Mouse (Mus musculus) forebrain, postnatal 0 days (tissue): Measurements from ENCODE around the gene Ncoa5. TPM values are rescaled to one million over a fixed set of nuclear protein-coding genes. Genes with fewer than 3 reads are reported as not detected.

Experiments
- ATAC-seq: fragments of 200-750 bp; cut with Nextera tagmentation; 2 replicates; pipeline ENCODE4 v1.8.0; 2017; ENCODE audit warnings: mild to moderate bottlenecking, moderate library complexity
- DNase-seq: peaks from one replicate; pipeline ENCODE4 v3.0.0-alpha.2; 2015
- H3K27ac ChIP-seq: fragments of 300-500 bp; sonication (generic); 2 replicates; pipeline ENCODE4 v1.5.1; 2014; ENCODE audit warnings: low read depth, mild to moderate bottlenecking, antibody characterized with exemption, low read length, moderate library complexity, mixed read lengths
- H3K27me3 ChIP-seq: fragments of 300-500 bp; sonication (generic); 2 replicates; pipeline ENCODE4 v1.6.1; 2014; ENCODE audit warnings: mild to moderate bottlenecking, low read length, mixed read lengths; ENCODE audit not compliant: insufficient read depth
- H3K36me3 ChIP-seq: fragments of 300-500 bp; sonication (generic); 2 replicates; pipeline ENCODE4 v1.6.1; 2014; ENCODE audit warnings: mild to moderate bottlenecking, moderate library complexity; ENCODE audit not compliant: insufficient read depth
- H3K4me1 ChIP-seq: fragments of 300-500 bp; sonication (generic); 2 replicates; pipeline ENCODE4 v1.6.1; 2014; ENCODE audit warnings: antibody characterized with exemption; ENCODE audit not compliant: insufficient read depth
- H3K4me2 ChIP-seq: fragments of 300-500 bp; sonication (generic); 2 replicates; pipeline ENCODE4 v1.6.1; 2014; ENCODE audit warnings: low read depth, mild to moderate bottlenecking, moderate library complexity
- H3K4me3 ChIP-seq: fragments of 300-500 bp; sonication (generic); 2 replicates; pipeline ENCODE4 v1.5.1; 2014; ENCODE audit warnings: low read depth, low read length, mixed read lengths
- H3K9ac ChIP-seq: fragments of 300-500 bp; sonication (generic); 2 replicates; pipeline ENCODE4 v1.6.1; 2014; ENCODE audit warnings: mild to moderate bottlenecking
- H3K9me3 ChIP-seq: fragments of 300-500 bp; sonication (generic); 2 replicates; pipeline ENCODE4 v1.6.1; 2016; ENCODE audit warnings: low read length
- CTCF ChIP-seq: sonication (generic); IDR thresholded peaks from 2 replicates; pipeline ENCODE4 v1.5.1; 2016; ENCODE audit warnings: antibody characterized with exemption, control low read depth, low read depth
- WGBS: fragments of 180-500 bp; shearing (Covaris S2); extraction: QIAGEN DNeasy Blood & Tissue Kit; methylation state at CpG from one replicate; pipeline ENCODE4 v1.1.7; 2014; 5-methylcytosine and 5-hydroxymethylcytosine counted together
- polyA plus RNA-seq: library from polyadenylated mRNA; unstranded; fragments of >200 nt; fragmentation: Nextera tagmentation; extraction: Ambion mirVana; gene quantifications from 2 replicates; pipeline ENCODE4 v1.2.1, GENCODE M21; 2015
- total RNA-seq: library from RNA; depleted of rRNA; stranded (reverse); fragments of >200 nt; gene quantifications from 2 replicates; pipeline ENCODE4 v1.2.3, GENCODE M21; 2014

Gene Ncoa5
- total and polyA plus RNA-seq, 2 experiments from 2014 or later: 64.4 to 96.3 TPM

GRCm38 (mm10) chr2:165074081-165074884 is 39.6 kb upstream of the Ncoa5 start:
- Histone ChIP-seq H3K9me3 (no peaks in the 10 kb centered on the region), H3K4me1 (peaks cover 7% of the 10 kb centered on the region; the same call in 1 of the 2 replicates), H3K27me3 (no peaks in the 10 kb centered on the region; the same call in 1 of the 2 replicates), H3K4me2 (no peak overlapping the region), H3K9ac (no peak overlapping the region), H3K36me3 (no peaks in the 10 kb centered on the region), H3K27ac (no peak overlapping the region), H3K4me3 (no peak overlapping the region)
- WGBS: 37% methylated on average over 11 of the region's 11 CpGs
- TF ChIP-seq CTCF: no peak
- DNase-seq: no peak
- ATAC-seq: no peak

DNA sequence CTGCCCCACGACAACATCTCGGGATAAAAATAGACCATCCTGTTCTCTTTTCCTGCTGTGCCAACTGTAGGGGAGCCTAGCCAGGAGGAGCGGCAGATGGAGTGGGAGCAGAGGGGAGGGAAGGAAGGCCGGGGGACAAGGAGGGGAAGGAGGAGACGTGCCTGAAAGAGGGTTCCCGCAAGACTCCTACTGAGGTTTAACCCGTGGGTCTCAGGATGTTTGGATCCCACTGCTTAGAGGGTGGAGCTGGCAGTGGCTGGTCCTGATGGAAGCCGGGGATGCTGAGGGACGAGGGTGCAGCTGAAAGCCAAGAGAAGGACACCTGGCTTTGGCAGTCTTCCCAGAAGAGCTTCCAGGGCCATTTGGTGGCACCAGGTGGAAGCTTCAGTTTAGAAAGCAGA is 38.7 kb upstream of the Ncoa5 start:
- DNase-seq: peak; percentile 71
- peak; percentile 30 for ATAC-seq

DNA sequence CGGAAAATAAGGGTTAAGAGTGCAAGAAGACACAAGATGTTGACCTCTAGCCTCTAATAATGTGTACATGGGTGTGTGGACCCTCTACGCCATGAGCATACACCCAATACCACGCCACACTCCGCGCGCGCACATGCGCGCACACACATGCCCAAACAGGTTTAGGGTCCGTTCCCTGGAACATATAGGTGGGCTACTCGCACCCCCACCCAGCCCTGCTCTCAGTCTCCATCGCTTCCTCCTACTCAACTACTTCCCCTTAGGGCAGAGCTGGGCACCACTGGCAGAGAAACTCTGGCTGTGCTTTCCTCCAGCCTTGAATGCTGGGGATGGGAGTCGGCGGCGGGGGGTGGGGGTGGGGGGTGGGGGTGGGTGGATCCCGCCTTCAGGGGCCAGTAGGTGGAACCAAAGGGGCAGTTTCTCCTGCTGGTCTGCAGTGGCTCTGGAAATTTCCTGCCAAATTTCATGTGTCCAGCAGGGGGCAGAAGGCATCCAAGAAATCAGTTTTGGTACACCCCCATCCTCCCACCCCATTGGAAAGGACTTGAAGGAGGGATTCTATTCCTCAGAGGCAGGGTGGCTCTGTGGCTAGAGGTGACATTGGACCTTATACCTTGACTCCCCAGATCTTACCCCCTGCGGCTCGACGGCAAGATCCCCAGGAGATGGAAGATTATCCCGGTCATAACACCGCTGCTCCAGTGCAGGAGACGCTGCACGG is 35.6 kb upstream of the Ncoa5 start:
- no peak overlapping the region for H3K27ac ChIP-seq
- H3K27me3 ChIP-seq: no peaks in the 10 kb centered on the region
- DNase-seq: peak; percentile 84
- no peaks in the 10 kb centered on the region for H3K36me3 ChIP-seq
- no peaks in the 10 kb centered on the region; the same call in 1 of the 2 replicates for H3K4me1 ChIP-seq
- no peaks in the 10 kb centered on the region for H3K9me3 ChIP-seq
- H3K4me2 ChIP-seq: peak overlapping the region; percentile 24
- no peak overlapping the region for H3K9ac ChIP-seq
- WGBS: 14% methylated on average over 23 of the region's 23 CpGs
- no peak overlapping the region for H3K4me3 ChIP-seq
- ATAC-seq: peak; percentile 42; the same call in 1 of the 2 replicates
- peak; percentile 86 for TF ChIP-seq CTCF

More for the DNA sequence above, 38.7 kb upstream of the Ncoa5 start:
- no peaks in the 10 kb centered on the region for H3K36me3 ChIP-seq
- no peak overlapping the region for H3K4me3 ChIP-seq
- no peak for TF ChIP-seq CTCF
- 10% methylated on average over 8 of the region's 9 CpGs for WGBS
- H3K27me3 ChIP-seq: no peaks in the 10 kb centered on the region; the same call in 1 of the 2 replicates
- 0 out of 2 replicates have a peak overlapping the region, but pooled peaks have one; percentile 11 for H3K9ac ChIP-seq
- H3K4me1 ChIP-seq: peaks cover 7% of the 10 kb centered on the region; the same call in 1 of the 2 replicates
- peak overlapping the region; percentile 16; the same call in 1 of the 2 replicates for H3K4me2 ChIP-seq
- no peak overlapping the region for H3K27ac ChIP-seq
- no peaks in the 10 kb centered on the region for H3K9me3 ChIP-seq

- Histone ChIP-seq H3K4me3 (no peak overlapping the region), H3K4me1 (no peaks in the 10 kb centered on the region; the same call in 1 of the 2 replicates), H3K36me3 (no peaks in the 10 kb centered on the region), H3K9me3 (no peaks in the 10 kb centered on the region), H3K9ac (no peak overlapping the region), H3K4me2 (no peak overlapping the region), H3K27me3 (no peaks in the 10 kb centered on the region), H3K27ac (no peak overlapping the region)
- DNase-seq (peak; percentile 70), ATAC-seq (peak; percentile 47)
- 44% methylated on average over 2 of the region's 2 CpGs for WGBS
- no peak for TF ChIP-seq CTCF
These were observed 34.1 kb upstream of the Ncoa5 start for GRCm38 (mm10) chr2:165068806-165069205.

DNA sequence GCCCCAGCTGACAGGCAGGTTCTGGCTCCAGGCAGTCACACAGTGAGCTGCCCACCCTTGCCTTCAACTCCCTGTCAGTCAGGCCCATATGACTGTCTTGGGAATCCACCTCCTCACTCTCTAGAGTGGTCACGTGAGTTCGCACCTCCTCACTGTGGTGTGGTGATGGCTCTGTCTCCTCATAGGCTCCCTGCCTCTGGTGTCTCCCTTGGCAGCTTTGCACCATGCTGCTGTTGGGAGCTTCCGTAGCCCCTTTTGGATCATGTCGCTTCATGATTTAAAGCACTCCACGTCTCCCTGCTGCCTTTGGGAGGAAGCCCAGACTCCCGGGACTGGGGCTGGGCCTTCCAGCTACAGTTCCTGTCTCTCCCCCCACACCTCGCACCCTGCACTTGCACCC is 29.8 kb upstream of the Ncoa5 start:
- no peak overlapping the region for H3K4me2 ChIP-seq
- no peak overlapping the region for H3K27ac ChIP-seq
- no peak for TF ChIP-seq CTCF
- H3K36me3 ChIP-seq: no peaks in the 10 kb centered on the region
- ATAC-seq: peak; percentile 70
- H3K4me3 ChIP-seq: no peak overlapping the region
- no peaks in the 10 kb centered on the region; the same call in 1 of the 2 replicates for H3K4me1 ChIP-seq
- H3K27me3 ChIP-seq: no peaks in the 10 kb centered on the region
- peak; percentile 38 for DNase-seq
- no peak overlapping the region for H3K9ac ChIP-seq
- 57% methylated on average over 7 of the region's 7 CpGs for WGBS
- no peaks in the 10 kb centered on the region for H3K9me3 ChIP-seq

DNA sequence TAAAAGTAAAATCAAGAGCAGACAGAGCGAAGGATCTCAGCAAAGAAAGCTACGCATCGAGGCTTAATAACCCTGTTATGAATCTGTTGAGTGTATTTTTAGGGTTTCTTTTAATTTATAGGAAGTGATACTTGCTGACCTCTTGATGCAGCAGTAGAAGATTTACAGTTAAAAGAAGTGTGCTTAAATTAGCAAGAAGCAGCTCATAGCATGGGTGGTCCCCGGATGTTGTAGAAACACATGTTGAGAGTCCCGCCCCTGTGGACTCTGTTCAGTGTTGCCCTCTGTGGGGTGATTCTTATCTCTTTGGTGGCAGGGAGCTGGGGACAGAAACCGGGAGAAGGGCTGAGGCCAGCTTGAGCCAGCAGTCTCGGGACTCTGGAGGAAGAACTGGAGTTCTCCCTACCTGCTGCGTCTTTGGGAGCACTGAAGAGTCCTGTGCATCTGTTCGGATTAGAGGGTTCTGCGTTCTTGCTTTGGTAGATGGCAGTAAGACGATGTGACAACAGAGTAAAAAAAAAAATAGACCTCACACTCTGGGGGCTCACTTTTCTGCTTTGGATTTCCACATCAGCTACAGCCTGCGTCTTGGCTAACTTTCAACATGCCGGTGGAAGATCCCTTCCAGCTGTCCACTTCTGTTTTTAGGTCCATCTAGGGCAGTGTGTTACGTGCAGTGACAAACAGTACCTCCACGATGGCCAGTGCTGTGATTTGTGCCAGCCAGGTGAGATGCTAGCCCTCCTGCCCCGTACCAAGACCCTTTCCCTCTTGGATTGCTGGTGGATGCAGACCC is 27.2 kb upstream of the Ncoa5 start:
- Histone ChIP-seq H3K27me3 (no peaks in the 10 kb centered on the region), H3K9ac (no peak overlapping the region), H3K4me1 (no peaks in the 10 kb centered on the region), H3K4me3 (no peak overlapping the region), H3K36me3 (no peaks in the 10 kb centered on the region), H3K27ac (no peak overlapping the region), H3K4me2 (no peak overlapping the region), H3K9me3 (no peaks in the 10 kb centered on the region)
- TF ChIP-seq CTCF: no peak
- DNase-seq: no peak
- WGBS: 84% methylated on average over 16 of the region's 16 CpGs
- ATAC-seq: no peak
